Mouse (Mus musculus) kidney, postnatal 4 days (tissue): ENCODE measurements around the gene Fbxo7.
"Not testable (repeated sequence)": the region's sequence is repeated elsewhere in the genome, so short reads cannot be mapped to it uniquely, and the experiment has no call there.

ENCODE experiments used
- DNase-seq, 2 experiments: peaks; one replicate each; pipeline ENCODE4 v3.0.0; 2021; ENCODE audit warnings: mixed read lengths in 2 of 2

Fbxo7 gene

DNA sequence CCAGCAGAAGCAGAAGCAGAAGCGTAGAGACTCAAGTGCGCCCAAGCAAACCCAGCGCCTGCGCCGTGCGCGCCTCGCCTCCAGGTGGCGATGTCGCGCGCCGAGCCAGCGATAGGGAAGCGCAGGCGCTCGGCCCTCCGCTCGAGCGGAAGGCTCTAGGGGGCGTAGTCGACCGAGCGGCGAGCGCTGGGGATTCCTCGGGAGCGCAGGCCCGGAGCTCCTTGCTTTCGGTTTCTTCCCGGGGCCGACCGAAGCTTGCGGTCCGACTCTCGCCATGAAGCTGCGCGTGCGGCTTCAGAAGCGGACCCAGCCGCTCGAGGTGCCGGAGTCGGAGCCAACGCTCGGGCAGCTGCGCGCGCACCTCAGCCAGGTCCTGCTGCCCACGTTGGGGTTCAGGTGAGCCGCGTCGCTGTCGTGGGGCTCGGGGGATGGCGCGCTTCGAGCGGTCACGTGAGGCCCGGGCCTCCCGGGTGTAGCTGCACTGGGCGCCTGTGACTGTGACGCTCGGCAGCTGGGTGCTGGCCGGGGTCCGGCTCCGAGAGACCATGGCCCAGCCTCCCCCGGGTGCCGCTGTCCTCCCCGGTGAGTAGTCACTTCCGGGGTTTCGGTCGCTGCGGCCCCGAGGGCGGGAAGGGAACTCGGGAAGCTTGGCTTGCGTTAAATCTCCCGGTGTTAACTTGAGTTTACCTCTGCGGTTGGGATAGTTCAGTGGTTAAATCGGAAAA is at the start of gene Fbxo7:
TSS of gene Fbxo7 (plus strand) at position 224 of the 725 bp plus-strand sequence.
- DNase-seq, result peak; percentile 94 to 96

DNA sequence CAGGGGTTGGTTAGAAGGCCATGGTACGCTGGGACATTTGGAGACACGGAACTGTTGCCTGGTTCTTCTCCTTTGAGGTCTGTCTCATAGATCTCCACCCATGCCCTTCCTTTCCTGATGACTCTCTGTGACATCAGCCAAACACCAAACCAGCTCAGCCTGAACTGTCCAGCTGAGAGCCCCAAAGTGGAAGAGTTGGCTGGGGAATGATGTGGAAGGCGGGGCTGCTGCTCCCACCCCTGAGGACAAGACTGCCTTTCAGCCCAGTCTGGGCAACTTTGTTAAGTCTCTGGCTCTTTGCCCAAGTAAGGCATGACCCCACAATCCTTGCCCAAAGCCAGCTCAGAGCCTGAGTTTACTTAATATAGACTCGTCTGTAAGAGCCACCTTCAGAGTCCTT is 48.9 kb upstream of the Fbxo7 start:
- DNase-seq, result no peak

DNA sequence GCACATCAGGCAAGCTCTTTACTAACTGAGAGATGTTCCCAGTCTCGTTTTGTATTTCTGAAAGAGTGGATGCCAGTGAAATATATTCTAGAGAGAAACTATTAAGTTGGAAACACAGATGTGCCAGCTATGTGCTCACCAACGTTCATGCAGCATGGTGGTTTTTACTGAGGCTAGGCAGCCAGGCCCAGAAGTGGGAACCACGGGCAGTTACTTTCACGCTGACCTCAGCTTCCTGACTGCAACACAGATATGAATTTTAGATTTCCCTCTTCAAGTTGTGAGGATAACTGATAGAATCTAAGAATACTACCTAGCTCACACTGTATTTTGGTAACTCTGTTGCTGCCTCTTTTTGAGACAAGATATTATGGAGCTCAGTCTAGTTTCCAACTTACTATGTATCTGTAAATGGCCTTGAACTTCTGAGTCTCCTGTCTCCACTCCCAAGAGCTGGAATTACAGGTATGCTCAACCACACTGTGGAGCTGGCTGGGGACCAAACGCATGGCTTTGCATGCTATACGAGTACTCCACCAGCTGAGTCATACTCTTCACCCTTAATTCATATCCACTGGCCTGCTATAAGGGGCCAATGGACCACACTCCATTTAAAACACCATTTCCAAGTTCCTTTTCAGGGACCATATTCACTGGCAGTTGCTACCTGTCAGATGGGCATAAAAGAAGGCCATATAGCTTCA is 32.2 kb upstream of the Fbxo7 start:
- DNase-seq, result no peak

DNA sequence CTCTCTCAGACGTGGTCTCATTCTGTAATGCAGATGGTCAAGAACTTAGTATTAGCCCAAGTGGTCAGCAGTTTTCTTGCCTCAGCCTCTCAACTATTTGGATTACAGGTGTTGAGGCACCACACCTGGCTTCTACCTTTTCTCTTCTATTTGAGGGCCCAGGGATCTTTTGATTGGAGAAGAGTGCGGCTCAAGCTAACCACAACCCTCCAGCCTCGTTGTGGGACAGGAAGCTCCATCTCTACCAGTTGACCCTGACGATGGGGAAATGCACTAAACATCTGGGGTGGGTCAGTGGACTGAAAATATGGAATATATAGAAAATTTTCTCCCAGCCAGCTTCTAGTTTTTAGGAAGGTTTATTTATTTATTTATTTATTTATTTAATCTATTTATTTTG is 29.4 kb upstream of the Fbxo7 start:
- DNase-seq, result no peak

DNA sequence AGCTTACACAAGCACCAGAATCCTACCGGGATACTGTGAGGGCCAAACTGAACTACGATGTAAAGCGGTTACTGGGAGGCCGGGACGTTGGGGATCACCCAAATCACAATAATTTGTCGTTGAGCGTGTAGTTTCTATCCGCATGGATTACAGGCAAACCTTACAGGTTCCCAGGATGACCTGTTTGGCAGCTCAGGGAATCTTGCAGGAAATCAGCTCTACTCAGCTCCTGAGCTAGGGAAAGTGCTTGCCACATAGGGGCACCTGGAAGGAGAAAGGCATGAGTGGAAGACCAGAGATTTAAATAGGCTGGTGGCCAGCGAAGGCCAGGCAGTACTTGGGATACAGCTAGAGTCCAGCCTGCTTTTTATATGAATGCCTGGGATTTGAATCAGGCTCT is 27.9 kb upstream of the Fbxo7 start:
- DNase-seq, result no peak

DNA sequence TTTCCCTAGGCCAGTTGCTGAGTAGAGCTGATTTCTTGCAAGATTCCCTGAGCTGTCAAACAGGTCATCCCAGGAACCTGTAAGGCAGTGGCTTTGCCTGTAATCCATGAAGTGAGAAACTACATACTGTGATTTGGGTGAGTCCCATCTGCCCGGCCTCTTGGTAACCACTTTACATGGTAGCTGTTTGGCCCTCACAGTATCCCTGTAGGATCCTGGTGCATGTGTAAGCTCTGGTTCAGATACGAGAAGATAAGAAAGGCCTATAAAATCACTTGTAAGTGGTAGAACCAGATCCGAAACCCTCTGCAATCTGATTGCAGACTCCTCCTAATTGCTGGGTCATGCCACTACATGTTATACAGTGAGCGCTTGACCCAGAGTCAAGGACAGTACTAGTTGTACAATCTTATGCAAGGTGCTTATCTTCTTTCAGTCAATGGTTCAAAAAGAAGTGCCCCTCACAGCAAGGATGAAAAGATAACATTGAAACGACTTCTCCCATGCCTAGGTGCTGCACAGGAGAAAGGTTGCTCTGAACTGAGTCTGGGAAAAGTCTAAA is 27.1 kb upstream of the Fbxo7 start:
- DNase-seq, result no peak

DNA sequence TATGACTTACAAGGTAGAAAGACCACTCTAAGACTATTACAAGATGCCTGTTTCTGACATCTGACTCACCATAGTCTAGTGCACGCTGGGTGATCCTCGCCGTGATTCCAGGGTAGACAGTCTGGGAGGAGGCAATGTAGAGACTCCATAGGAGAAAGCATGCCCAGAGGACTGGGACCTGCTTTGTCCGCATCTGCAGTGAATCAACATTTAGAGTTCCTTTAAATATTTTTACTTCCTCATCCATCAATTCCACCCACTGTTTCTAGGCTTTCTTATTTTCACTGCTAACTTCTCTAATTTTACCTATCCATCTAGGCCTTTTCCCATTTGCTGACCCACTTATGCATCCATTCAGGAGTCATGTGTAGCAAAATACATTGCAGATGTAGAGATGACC is 21.3 kb upstream of the Fbxo7 start:
- DNase-seq, result no peak

DNA sequence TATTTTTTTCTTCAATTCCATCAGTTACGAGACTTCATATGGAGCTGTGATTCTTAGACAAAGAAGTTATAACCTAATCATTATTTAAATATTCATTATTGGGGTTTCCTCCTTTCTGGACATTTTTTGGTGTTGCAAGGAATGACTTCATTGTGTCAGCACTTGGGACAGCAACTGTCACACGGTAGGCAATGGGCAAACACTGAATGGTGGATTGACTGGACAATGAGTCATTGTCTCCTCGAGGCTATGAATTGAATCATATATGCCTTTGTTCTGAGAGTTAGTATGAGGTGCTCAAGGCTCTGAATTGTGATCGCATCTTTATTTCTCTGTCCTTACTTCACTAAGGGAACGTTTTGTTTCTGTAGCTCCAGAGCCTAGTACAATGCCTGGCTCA is 15.3 kb upstream of the Fbxo7 start:
- DNase-seq, result no peak

DNA sequence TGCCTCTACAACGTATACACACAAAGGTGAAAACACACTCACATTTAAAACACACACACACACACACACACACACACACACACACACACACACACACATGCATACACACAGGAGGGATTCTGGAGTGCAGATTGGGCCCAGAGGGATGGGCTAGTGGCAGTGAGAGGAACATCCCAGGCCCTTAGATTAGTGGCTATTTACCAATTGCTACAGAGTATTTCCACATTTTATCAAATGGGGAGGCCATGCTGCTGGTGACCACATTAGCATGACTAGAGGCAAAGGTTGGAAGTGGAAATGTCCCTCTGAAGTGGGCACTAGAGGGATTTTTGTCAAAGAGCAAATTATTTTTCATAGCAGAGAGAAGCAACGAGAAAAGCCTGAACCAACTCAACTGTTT is 12.1 kb upstream of the Fbxo7 start:
- DNase-seq, result no peak

DNA sequence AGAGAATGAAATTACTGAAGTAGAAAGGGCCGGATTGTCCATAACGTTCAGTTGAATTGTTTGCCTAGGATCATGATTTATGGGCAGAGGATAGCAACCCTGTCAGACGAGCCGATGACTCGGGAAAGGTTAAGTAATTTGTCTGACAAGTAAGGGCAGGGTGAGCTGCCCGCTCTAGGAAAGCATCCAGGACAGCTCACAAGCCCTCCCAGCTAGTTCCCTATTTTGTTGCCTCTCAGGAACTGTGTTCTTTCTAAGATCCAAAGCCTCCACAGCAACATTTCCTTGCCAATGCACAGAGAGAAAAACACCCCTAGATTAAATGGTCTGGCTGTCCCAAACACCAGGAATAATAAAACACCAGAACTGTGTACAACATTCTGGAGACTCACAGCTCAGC is 11.1 kb upstream of the Fbxo7 start:
- no peak for DNase-seq

DNA sequence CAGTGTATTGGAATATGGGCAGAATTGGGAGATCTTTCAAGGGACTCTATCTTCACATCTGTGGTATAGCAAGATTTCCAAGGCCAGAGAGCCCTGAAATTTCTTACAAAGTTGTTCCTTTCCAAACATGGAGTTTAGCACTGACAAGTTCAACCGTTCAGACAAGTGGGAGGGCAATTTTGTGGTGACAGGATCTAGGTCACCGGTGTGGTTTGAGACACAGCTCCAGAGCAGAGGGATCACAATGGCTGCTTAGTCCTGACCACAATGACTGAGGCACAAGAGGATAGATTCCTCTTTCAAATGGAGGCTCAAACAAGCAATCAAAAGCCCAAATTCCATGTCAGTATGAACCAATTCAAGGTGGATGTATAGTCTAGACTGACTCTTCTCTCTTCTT is 10.6 kb upstream of the Fbxo7 start:
- DNase-seq, result no peak

DNA sequence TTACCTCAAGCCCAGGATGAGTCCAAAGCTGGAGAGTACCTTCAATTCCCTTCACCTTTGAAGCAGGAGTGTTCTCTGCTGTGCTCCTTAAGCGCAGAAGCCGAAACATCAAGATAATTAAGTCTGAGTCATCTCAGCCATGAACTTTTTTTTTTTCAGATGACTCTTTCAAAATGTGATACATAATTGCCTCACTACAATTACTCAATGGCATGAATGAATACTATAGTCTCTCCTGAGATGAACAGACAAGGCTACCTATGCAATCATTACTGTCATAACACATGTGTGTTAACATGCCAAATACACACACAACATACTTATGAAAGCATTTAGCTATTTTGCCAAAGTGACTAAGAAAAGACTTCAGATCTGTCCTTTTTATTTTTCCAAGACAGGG is 10.0 kb upstream of the Fbxo7 start, which contains the start of gene Bpifc:
TSS of gene Bpifc (minus strand) at position 115 of the 400 bp plus-strand sequence.
- no peak for DNase-seq

DNA sequence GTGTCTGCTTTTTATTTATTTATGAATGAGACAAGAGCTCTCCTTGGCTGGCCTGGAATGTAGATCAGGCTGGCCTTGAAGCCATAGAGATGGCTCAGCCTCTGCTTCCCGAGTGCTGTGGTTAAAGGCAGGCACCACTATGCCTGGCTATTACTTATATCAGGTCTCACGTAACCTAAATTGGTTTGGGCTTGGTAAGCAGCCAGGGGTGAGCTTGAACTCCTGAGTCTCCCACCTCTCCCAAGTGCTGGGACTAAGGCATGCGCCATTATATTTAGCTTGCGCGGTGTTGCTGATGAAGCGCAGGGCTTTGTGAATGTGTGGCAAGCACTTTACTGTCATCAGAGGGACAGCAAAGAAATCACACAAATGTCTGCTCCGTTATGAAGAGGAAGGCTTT is 4.0 kb upstream of the Fbxo7 start:
- no peak for DNase-seq

DNA sequence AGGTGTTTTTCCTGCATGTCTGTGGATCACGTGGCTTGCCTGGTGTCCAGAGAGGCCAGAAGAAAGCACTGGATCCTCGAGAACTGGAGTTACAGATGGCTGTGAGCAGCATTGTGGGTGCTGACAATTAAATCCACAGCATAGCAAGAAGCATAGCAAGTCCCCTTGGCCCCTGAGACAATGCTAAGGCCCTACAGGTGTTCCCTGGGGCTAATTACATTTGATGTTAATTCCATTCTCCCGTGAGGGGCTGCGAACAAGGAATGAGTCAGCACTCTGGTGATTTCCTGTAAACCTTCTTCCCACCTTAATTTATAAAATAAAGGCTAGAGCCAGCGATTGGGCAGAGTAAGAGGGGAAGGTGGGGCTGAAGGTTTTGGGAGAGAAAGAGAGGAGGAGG is 3.0 kb upstream of the Fbxo7 start:
- DNase-seq, result no peak

DNA sequence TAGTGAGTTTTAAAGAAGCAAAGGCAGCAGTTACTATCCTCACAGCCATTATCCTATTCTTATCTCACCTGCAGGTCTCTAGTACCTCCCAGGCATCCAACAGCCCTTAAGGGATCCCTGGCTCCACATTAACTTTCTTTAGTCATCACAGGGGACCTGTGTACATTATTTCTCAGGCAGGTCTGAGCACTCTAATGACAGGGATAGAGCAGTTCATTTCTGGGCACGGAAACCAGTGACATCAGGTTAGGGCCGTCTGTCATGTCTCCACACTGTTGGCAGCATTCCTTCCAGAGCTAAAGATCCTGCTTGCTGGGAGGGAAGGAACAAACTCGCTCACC is 394 bp upstream of the Fbxo7 start:
- DNase-seq, result no peak

DNA sequence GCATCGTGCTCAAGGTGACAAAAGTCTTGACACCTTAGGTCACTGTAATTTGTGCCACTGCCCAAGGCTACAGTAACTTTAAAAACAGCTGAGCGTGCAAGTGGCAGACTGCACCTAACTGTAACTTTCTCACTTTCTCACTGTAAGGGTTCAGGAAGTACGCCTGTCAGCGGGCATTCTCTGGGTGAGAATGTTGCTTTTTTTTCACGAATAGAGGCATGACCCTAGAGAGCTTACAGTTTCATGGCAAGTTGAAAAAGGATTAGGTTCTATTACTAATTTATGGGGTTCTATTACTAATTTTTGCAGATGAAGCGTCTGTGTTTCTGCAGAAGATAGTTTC is 673 bp downstream of the Fbxo7 start:
- no peak for DNase-seq

DNA sequence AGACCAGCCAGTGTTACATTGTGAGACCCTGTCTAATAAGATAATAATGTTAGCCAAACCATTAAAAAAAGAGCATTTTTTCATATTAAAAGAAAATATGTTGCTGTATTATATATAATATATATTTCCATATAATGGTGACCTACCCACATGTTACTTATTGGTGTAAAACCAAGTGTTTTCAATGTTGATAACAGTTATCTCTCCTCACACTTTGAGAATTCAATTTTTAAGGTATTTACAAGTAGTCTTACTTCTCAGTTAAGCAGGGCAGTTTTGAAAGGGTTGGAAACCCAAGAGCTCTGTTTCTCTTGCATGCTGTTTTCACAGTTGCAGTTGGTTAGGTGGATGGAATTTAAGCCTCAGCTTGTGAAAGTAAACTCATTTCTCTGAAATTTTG is 1.4 kb downstream of the Fbxo7 start:
- no peak for DNase-seq

DNA sequence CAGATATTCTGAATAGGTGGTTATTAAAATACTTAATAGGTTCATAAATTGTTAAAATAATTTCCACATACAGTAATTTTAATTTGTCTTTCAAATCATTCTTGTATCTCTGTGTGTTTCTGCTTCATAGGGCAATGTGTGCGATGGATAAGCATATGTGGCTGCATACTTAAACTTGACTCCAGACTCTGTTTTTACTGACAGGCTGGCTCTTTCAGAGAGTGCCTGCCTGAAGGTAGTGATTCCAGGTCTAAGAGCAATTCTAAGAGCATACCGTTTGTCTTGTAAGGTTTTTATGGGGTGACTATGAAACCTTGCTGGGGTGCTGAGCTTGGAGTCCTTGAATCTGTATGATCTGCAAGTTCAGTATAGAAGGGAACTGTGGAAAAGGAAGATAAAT is 4.1 kb downstream of the Fbxo7 start:
- DNase-seq, result no peak

DNA sequence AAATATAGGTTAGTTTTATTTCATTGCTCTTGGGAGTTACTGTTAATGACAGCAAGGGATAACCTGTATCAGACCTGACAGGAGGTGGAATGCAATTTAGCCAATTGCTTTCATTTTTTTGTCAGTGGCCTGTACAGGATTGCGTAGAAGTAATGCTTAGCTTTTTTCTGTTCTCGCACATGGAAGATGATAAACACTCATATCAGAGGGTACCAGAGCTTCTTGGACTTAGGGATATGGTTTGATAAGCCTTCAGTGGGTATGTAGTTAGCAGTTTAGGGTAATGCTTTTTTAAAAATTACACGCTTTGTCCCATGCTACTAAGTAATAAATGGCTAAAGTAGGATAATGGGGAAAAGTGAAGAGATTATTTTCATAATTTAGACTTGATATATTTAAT is 4.6 kb downstream of the Fbxo7 start:
- no peak for DNase-seq

DNA sequence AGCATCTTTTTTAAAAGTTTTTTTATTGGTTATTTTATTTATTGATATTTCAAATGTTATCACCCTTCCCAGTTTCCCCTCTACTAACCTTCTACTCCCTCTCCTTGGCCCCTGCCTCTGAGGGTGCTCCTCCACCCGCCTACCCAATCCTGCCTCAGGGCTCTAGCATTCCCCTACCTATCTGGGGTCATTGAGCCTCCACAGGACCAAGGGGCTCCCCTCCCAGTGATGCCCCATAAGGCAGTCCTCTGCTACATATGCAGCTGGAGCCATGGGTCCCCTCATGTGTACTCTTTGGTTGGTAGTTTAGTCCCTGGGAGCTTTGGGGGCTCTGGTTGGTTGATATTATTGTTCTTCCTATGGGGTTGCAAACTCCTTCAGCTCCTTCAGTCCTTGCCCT is 5.0 kb downstream of the Fbxo7 start:
- DNase-seq, result not testable (repeated sequence)

DNA sequence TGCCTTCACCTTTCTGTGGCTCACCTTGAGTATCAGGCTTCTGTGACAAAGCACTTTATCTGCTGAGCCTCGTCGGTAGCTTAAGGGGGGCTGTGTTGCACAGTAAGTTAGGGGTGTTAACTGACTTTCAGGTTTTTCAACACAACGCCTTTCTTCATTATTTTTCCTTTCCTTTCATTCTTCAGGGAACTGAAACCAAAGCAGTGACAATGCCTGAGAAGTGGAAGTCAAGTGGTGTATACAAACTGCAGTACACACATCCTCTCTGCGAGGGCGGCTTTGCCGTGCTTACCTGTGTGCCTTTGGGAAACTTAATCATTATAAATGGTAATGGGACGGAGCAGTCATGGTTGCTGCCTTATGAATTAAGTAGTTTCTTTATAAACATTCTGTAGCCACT is 9.0 kb downstream of the Fbxo7 start:
- DNase-seq, result no peak

DNA sequence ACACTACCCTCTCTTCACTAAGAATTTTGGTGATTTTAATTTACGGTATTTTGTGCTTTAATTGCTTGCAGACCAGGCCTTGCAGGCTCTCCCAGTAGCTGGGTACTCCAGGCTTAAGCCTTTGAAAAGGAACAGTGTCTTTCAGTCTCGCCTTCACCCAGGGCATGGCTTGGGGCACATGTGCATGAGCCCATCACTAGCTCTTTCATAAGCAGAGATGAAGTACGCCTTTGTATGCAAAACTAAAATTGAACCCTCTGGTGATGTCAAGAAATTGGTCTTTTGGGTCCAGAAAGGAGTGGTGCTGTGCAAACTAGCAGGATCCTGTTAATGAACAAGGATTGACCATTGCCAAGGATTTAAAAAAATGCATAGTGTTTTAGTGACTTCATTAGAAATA is 10.7 kb downstream of the Fbxo7 start:
- no peak for DNase-seq

DNA sequence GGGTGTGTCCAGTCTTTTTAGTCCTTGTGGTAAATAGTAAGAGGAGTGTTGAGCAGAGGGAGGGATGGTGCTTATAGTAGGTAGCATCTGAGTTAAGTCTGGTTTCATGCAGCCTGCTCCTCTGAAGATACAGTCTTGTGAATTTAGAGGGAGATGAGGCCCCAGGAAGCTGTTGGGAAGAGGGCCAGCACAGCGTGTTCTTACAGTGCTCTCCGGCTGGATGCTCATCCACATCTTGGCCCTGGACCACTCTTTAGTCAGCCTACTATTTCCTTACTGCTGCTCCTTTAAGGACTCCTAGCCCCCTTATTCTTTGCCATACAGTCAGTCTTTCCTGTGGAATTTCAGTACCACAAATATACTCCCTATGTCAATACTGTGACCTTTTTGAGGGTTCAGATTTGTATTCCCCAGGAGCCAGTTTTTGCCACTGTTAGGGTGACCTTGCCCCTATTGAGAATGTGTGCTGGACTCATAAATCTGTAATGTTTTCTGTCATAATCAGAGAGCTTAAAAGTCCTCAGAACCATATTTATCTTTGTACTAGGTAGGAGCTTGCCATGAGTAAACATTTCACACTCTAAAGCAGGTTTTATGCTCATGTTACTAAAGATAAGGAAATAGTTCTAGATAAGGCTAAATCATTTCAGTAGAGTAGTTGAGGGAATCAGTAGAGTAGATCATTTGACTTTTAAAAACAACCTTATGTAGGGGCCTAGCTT is 12.4 kb downstream of the Fbxo7 start:
- DNase-seq, result no peak

DNA sequence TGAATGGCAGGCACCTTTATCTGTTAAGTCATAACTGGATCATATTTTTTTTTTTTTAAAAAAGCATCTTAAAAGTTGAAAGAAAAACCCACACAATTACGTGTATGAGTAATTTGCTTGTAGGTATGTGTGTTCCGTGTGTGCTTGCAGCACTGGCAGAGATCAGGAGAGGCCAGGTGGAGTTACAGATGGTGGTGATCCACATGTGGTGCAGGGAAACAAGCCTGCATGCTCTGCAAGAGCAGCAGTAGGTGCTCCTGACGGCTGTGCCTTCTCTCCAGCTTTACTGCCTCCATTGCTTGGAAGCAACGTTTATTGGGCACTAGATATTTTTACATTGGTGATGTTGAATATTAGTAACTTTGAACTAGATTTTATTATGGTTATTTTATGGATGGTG is 21.9 kb downstream of the Fbxo7 start:
- no peak for DNase-seq
